10 mouse cellular contexts compared by ENCODE assay signal in genomic region chr13:98208842-98209241, GRCm38 (mm10). TPM values are rescaled to one million over a fixed set of nuclear protein-coding genes. Genes with fewer than 3 reads are reported as not detected.
DNase-seq lines count a peak whose midpoint lies in the region; ATAC-seq lines count a peak whose summit lies in the region.
"Had no signal": no experiment of that assay in that cellular context is flagged by ENCODE, and none has a peak within 500 bp of the region (broad histone marks: within the 10 kb centered on the region; RNA-seq: fewer than 3 reads in every experiment).

No protein-coding gene starts in this region.

- intact Hi-C loops in left cerebral cortex, postnatal 14 days (cut with DNase I), result loop anchor here (5.0 kb wide), 1 partner anchor 177 kb away; no protein-coding TSS in a partner anchor

- no peak overlapping the region for H3K9ac ChIP-seq in forebrain, embryonic 11.5 days (ENCODE audit: low read length)
- H3K9ac ChIP-seq in forebrain, embryonic 13.5 days, result no peak overlapping the region
- H3K9ac ChIP-seq: hindbrain, embryonic 15.5 days; midbrain, embryonic 12.5 days had no signal

- no peaks in the 10 kb centered on the region for H3K9me3 ChIP-seq in forebrain, embryonic 11.5 days (ENCODE audit: control insufficient read depth, low read length)
- no peaks in the 10 kb centered on the region for H3K9me3 ChIP-seq in forebrain, embryonic 13.5 days (replicated peaks)
- H3K9me3 ChIP-seq: hindbrain, embryonic 15.5 days; midbrain, embryonic 12.5 days had no signal

- 39% methylated on average over 9 of the region's 9 CpGs for WGBS in forebrain, embryonic 11.5 days
- WGBS in forebrain, embryonic 13.5 days, result 40% methylated on average over 9 of the region's 9 CpGs

- peak; percentile 65 for DNase-seq in forebrain, embryonic 11.5 days (ENCODE audit: low spot score)
- peak; percentile 57 to 62 for DNase-seq in left cerebral cortex, postnatal 14 days (ENCODE audit: low spot score in 2 of 2)
- DNase-seq in left cerebral cortex, adult 11 months (ENCODE audit: low spot score), result no peak
- DNase-seq in embryo, embryonic 10.5 days (ENCODE audit: low spot score), result peak; percentile 66
- DNase-seq in right cerebral cortex, postnatal 14 days, result peak; percentile 67
- DNase-seq in spleen, postnatal 10 days (ENCODE audit: low spot score in 2 of 2), result no peak

- no peak for ATAC-seq in forebrain, embryonic 11.5 days (replicated peaks; ENCODE audit: low FRiP score)
- no peak for ATAC-seq in forebrain, embryonic 13.5 days
- no peak for ATAC-seq in erythroblast, adult 5-6 weeks (replicated peaks; ENCODE audit: low FRiP score, poor library complexity, severe bottlenecking)

- H3K27ac ChIP-seq in forebrain, embryonic 11.5 days (ENCODE audit: low read depth, low read length), result no peak overlapping the region
- H3K27ac ChIP-seq in forebrain, embryonic 13.5 days, result no peak overlapping the region
- H3K27ac ChIP-seq: hindbrain, embryonic 15.5 days; midbrain, embryonic 12.5 days had no signal

- H3K27me3 ChIP-seq in forebrain, embryonic 11.5 days (ENCODE audit: control insufficient read depth, insufficient read depth, low read length), result peaks cover 5% of the 10 kb centered on the region
- peaks cover 20% of the 10 kb centered on the region for H3K27me3 ChIP-seq in forebrain, embryonic 13.5 days
- H3K27me3 ChIP-seq: hindbrain, embryonic 15.5 days had no signal

- no peak overlapping the region for H3K4me3 ChIP-seq in forebrain, embryonic 11.5 days (ENCODE audit: low read depth, low read length)
- H3K4me3 ChIP-seq in forebrain, embryonic 13.5 days, result no peak overlapping the region
- H3K4me3 ChIP-seq: hindbrain, embryonic 15.5 days; midbrain, embryonic 12.5 days had no signal

- peaks cover 6% of the 10 kb centered on the region; the same call in 1 of the 2 replicates for H3K4me1 ChIP-seq in forebrain, embryonic 11.5 days (replicated peaks; ENCODE audit: control insufficient read depth, insufficient read depth, low read length)
- H3K4me1 ChIP-seq in forebrain, embryonic 13.5 days, result peaks cover 13% of the 10 kb centered on the region

- no peaks in the 10 kb centered on the region for H3K36me3 ChIP-seq in forebrain, embryonic 11.5 days (ENCODE audit: control insufficient read depth, insufficient read depth, low read length)
- no peaks in the 10 kb centered on the region for H3K36me3 ChIP-seq in forebrain, embryonic 13.5 days (ENCODE audit: poor library complexity, severe bottlenecking)
- H3K36me3 ChIP-seq: hindbrain, embryonic 15.5 days; midbrain, embryonic 12.5 days had no signal

- no peak overlapping the region for H3K4me2 ChIP-seq in forebrain, embryonic 11.5 days (ENCODE audit: low read depth, low read length, severe bottlenecking)
- H3K4me2 ChIP-seq in forebrain, embryonic 13.5 days, result no peak overlapping the region
- H3K4me2 ChIP-seq: hindbrain, embryonic 15.5 days; midbrain, embryonic 12.5 days had no signal

RNA-seq across cellular contexts. Expression of gene Arhgef28, which starts 2.6 kb away (rescaled TPM):
- polyA plus RNA-seq in forebrain, embryonic 11.5 days (2014; fragmentation: Nextera tagmentation; extraction: Ambion mirVana), result 6.3 and 8.0 TPM in 2 replicates
- polyA plus RNA-seq in forebrain, embryonic 13.5 days (2015; fragmentation: Nextera tagmentation; extraction: Ambion mirVana), result 7.0 TPM in 2 replicates
- total RNA-seq in left cerebral cortex, postnatal 14 days (2021), result 10 to 100 TPM; 37.6 to 40.5 TPM
- not detected in 2 replicates for total RNA-seq in erythroblast, adult 5-6 weeks (2015; ENCODE audit: low replicate concordance)
- total RNA-seq in erythroblast, adult 5-6 weeks (2017; ENCODE audit: low replicate concordance), result 0.51 and 1.3 TPM in 2 replicates

RNA-seq across cellular contexts. Expression of gene Utp15, which starts 54.0 kb away (rescaled TPM):
- polyA plus RNA-seq in forebrain, embryonic 11.5 days (2014; fragmentation: Nextera tagmentation; extraction: Ambion mirVana), result 43.0 and 46.5 TPM in 2 replicates
- polyA plus RNA-seq in forebrain, embryonic 13.5 days (2015; fragmentation: Nextera tagmentation; extraction: Ambion mirVana), result 31.3 and 32.1 TPM in 2 replicates
- 10 to 100 TPM; 18.1 to 18.8 TPM for total RNA-seq in left cerebral cortex, postnatal 14 days (2021)
- total RNA-seq in erythroblast, adult 5-6 weeks (2015; ENCODE audit: low replicate concordance), result 2.3 and 8.6 TPM in 2 replicates
- 7.9 and 9.6 TPM in 2 replicates for total RNA-seq in erythroblast, adult 5-6 weeks (2017; ENCODE audit: low replicate concordance)

RNA-seq across cellular contexts. Expression of gene Ankra2, which starts 54.0 kb away (rescaled TPM):
- 30.2 and 33.3 TPM in 2 replicates for polyA plus RNA-seq in forebrain, embryonic 11.5 days (2014; fragmentation: Nextera tagmentation; extraction: Ambion mirVana)
- 43.3 and 45.8 TPM in 2 replicates for polyA plus RNA-seq in forebrain, embryonic 13.5 days (2015; fragmentation: Nextera tagmentation; extraction: Ambion mirVana)
- total RNA-seq in left cerebral cortex, postnatal 14 days (2021), result 10 to 100 TPM; 48.7 to 53.4 TPM
- total RNA-seq in erythroblast, adult 5-6 weeks (2015; ENCODE audit: low replicate concordance), result 4.6 and 13.8 TPM in 2 replicates
- 7.1 and 7.9 TPM in 2 replicates for total RNA-seq in erythroblast, adult 5-6 weeks (2017; ENCODE audit: low replicate concordance)

Comparison
In these comparisons a context has a peak if more than half of its experiments do, and no peak if none do; other contexts are left out.
1. DNase-seq: peak in forebrain, embryonic 11.5 days (single experiment), left cerebral cortex, postnatal 14 days (2 of 2), embryo, embryonic 10.5 days (single experiment) and right cerebral cortex, postnatal 14 days (single experiment); none in left cerebral cortex, adult 11 months (single experiment) and spleen, postnatal 10 days (0 of 2).
2. RNA of gene Arhgef28, which starts 2.6 kb away (total RNA-seq): 37.6 to 40.5 TPM in left cerebral cortex, postnatal 14 days; 0.51 to 1.3 TPM in erythroblast, adult 5-6 weeks; every median in the first group is over 10 times any median in the second.